Mouse (Mus musculus) ES-E14 (cell line): ENCODE data around the gene Nfyb.

Source experiments
- CHD2 ChIP-seq: IDR thresholded peaks from 2 replicates; pipeline ENCODE4 v1.6.1; 2014; ENCODE audit warnings: mild to moderate bottlenecking, low read depth, low read length, inconsistent platforms
- HCFC1 ChIP-seq: IDR thresholded peaks from 2 replicates; pipeline ENCODE4 v1.6.1; 2012; ENCODE audit warnings: low read length, inconsistent platforms, borderline replicate concordance; ENCODE audit not compliant: insufficient read depth
- MAFK ChIP-seq: IDR thresholded peaks from 2 replicates; pipeline ENCODE4 v1.6.1; 2014; ENCODE audit warnings: mild to moderate bottlenecking, low read depth, low read length, inconsistent platforms; ENCODE audit not compliant: insufficient read depth
- ZC3H11A ChIP-seq: IDR thresholded peaks from 2 replicates; pipeline ENCODE4 v1.6.1; 2012; ENCODE audit warnings: low read depth, mild to moderate bottlenecking, inconsistent platforms, low read length, borderline replicate concordance
- ZNF384 ChIP-seq: IDR thresholded peaks from 2 replicates; pipeline ENCODE4 v1.6.1; 2012; ENCODE audit warnings: low read depth, low read length, inconsistent platforms

DNA sequence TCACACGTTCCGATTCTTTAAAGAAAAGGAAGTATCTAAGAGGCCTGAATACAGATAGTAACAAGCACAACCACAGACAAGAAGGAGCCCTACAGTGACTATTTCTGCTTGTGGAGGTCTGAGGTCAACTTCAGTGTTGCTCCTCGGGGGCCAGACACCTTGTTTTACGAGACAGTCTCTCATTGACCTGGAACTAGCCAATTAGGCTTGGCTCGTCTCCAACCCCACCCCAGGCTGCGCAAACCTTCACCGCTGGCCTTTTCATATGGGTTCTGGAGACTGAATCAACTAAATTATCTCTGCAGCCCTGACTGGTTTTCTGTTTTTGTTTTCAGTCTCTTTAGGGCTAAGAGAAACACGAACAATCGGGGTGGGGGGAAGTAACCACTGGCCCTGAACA is 6.6 kb downstream of the Nfyb start:
- TF ChIP-seq ZC3H11A (no peak), ZNF384 (no peak), MAFK (no peak), CHD2 (no peak), HCFC1 (no peak)
